Mouse (Mus musculus) thymus, postnatal 36 days (tissue): Measurements from ENCODE around the gene Mars2.

Experiments
- DNase-seq, 2 experiments: peaks; one replicate each; pipeline ENCODE4 v3.0.0; 2022; ENCODE audit warnings: mixed read lengths in 2 of 2

Mars2 gene

GRCm38 (mm10) chr1:55224111-55224510, 12.9 kb upstream of the Mars2 start:
- no peak for DNase-seq

DNA sequence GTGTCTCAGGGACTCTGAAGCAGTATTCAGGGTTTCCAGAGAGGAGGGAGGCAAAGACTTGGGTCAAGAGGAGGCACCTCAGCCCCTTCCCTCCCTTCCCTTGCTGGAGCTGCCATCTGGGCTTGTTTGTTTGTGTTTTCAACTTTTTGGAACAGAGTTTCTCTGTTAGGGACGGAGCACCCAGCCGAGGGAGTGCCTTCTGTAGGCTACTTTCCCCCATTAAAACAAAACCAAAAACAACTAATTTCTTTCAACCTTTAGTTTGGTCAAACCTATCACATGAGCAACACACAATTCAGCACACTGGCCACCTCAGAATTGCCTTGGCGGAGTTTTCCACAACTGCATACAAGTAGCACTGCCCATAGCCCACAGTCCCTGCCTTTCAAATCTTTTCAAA, 11.6 kb upstream of the Mars2 start:
- no peak for DNase-seq

DNA sequence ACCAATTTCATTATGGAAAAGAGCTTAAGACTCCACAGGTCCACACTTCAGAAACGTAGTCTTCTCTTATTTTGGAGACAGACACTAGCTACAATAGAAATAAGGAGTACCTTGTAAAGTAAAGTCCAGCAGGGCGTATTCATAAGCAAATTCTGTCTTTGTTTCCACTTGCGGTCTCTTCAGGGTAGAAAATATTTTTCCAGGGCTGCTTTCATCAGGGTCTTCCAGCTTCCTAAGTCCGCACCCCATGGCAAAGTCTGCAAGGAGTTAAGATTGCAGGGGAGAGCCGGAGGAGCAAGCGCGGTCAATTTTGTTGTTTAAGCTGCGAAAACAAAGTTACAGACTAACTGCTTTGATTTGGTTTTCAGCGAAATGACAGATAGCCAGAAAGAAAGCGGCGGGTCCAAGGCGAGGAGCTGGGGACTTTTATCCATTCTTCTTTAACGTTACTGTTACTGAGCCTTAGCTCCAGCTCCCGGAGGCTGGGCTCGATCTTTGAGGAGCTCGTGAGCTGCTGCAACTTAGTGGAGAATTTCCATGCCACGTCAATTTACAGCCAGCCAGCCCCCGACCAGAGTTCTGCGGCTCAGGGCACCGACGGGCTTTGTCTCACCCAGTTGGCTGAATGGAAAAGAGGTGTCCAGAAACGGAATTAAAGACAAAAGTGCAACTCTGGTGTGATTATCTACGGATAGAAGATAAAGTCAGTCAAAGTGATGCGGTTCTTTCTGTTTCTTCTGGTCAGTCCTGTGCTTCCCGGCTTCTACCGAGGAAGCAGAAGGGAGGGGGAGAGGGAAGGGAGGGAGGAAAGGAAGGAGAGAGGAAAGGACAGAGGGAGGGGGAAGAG, 10.7 kb upstream of the Mars2 start, which contains the start of gene Rftn2:
Gene Rftn2 (minus strand): TSS at position 772 of the 847 bp plus-strand sequence.
- DNase-seq, result no peak

- no peak for DNase-seq
Observed at GRCm38 (mm10) chr1:55227376-55227775, 9.6 kb upstream of the Mars2 start.

- DNase-seq, result no peak
Observed at GRCm38 (mm10) chr1:55228256-55228884, 8.6 kb upstream of the Mars2 start.

- DNase-seq, result peak in 1 of 2 experiments; percentile 9
Observed at GRCm38 (mm10) chr1:55234910-55235520, 2.0 kb upstream of the Mars2 start.

GRCm38 (mm10) chr1:55236487-55236886, 490 bp upstream of the Mars2 start:
- no peak for DNase-seq

- no peak for DNase-seq
Observed at GRCm38 (mm10) chr1:55237643-55238161, 725 bp downstream of the Mars2 start.

GRCm38 (mm10) chr1:55238496-55238895, 1.5 kb downstream of the Mars2 start:
- no peak for DNase-seq

- peak in 1 of 2 experiments; percentile 35 for DNase-seq
Observed at GRCm38 (mm10) chr1:55239237-55239636, 2.3 kb downstream of the Mars2 start.

GRCm38 (mm10) chr1:55246374-55246773, 9.4 kb downstream of the Mars2 start:
- no peak for DNase-seq

DNA sequence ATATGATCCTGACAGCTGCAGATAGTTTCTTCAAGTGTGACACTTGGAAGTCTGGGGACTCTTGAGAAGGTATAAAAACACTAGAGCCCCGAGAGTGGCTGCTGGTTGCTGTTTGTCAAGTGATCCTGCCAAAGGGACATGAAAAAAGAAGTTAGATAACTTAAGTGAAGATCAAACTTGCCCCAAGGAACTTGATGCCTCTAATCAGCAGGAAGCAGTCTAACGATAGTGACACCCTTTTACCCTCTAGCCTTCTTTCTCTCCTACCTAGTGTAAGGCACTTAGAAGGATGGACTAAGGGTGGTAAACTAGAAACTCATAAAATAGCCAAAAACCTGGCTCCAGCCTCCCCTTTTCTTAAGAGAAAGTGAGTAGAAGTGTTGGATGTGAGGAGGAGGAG, 27.4 kb downstream of the Mars2 start:
- DNase-seq, result no peak

GRCm38 (mm10) chr1:55265447-55265846, 28.5 kb downstream of the Mars2 start:
- no peak for DNase-seq

GRCm38 (mm10) chr1:55279081-55279480, 42.1 kb downstream of the Mars2 start:
- DNase-seq, result no peak
